Mouse (Mus musculus): Measurements from ENCODE around the gene Slc24a3.

Gene Slc24a3

GRCm38 (mm10) chr2:145655373-145655960 lies 487.9 kb downstream of the Slc24a3 start:
- DNase-seq: no peak

- DNase-seq: no peak
These were observed 488.6 kb downstream of the Slc24a3 start for GRCm38 (mm10) chr2:145656121-145656520.

- no peak for DNase-seq
These were observed 489.2 kb downstream of the Slc24a3 start for GRCm38 (mm10) chr2:145656716-145657115.

- no peak for DNase-seq
These were observed 493.7 kb downstream of the Slc24a3 start for GRCm38 (mm10) chr2:145661242-145661641.

- no peak for DNase-seq
These were observed 496.3 kb downstream of the Slc24a3 start for GRCm38 (mm10) chr2:145663899-145664298.

GRCm38 (mm10) chr2:145664311-145664710 lies 496.8 kb downstream of the Slc24a3 start:
- DNase-seq: no peak

- no peak for DNase-seq
These were observed 500.6 kb downstream of the Slc24a3 start for GRCm38 (mm10) chr2:145668135-145668534.

- no peak for DNase-seq
These were observed 502.6 kb downstream of the Slc24a3 start for GRCm38 (mm10) chr2:145670131-145670530.

- no peak for DNase-seq
These were observed 507.1 kb downstream of the Slc24a3 start for GRCm38 (mm10) chr2:145674496-145675141.

- DNase-seq: peak; percentile 18
These were observed 507.7 kb downstream of the Slc24a3 start, which contains the start of gene Rin2 for GRCm38 (mm10) chr2:145675142-145675755. Rin2 (plus strand) TSS chr2:145675215.

- no peak for DNase-seq
These were observed 508.4 kb downstream of the Slc24a3 start for GRCm38 (mm10) chr2:145675756-145676543.

- DNase-seq: no peak
These were observed 509.0 kb downstream of the Slc24a3 start for GRCm38 (mm10) chr2:145676544-145676925.

GRCm38 (mm10) chr2:145676936-145677335 lies 509.4 kb downstream of the Slc24a3 start:
- no peak for DNase-seq

- no peak for DNase-seq
These were observed 512.6 kb downstream of the Slc24a3 start for GRCm38 (mm10) chr2:145680141-145680540.

- DNase-seq: no peak
These were observed 513.2 kb downstream of the Slc24a3 start for GRCm38 (mm10) chr2:145680762-145681161.

- no peak for DNase-seq
These were observed 514.1 kb downstream of the Slc24a3 start for GRCm38 (mm10) chr2:145681626-145682025.

- no peak for DNase-seq
These were observed 515.4 kb downstream of the Slc24a3 start for GRCm38 (mm10) chr2:145682924-145683323.

- no peak for DNase-seq
These were observed 516.0 kb downstream of the Slc24a3 start for GRCm38 (mm10) chr2:145683536-145683935.

GRCm38 (mm10) chr2:145684151-145684550 lies 516.6 kb downstream of the Slc24a3 start:
- DNase-seq: peak; percentile 61

- no peak for DNase-seq
These were observed 517.3 kb downstream of the Slc24a3 start for GRCm38 (mm10) chr2:145684891-145685290.

GRCm38 (mm10) chr2:145686017-145686416 lies 518.5 kb downstream of the Slc24a3 start:
- DNase-seq: no peak

- DNase-seq: no peak
These were observed 523.9 kb downstream of the Slc24a3 start for GRCm38 (mm10) chr2:145691367-145692009.
